Comparison of ENCODE assay signal across 17 mouse cellular contexts in genomic region chr2:71176329-71177249, GRCm38 (mm10).
"Had no signal": no experiment of that assay in that cellular context is flagged by ENCODE, and none has a peak within 500 bp of the region (broad histone marks: within the 10 kb centered on the region; RNA-seq: fewer than 3 reads in every experiment).

No protein-coding gene starts in this region.

- H3K4me3 ChIP-seq: layer of hippocampus, adult 2 months; limb, embryonic 10.5 days; neural tube, embryonic 13.5 days; stomach, embryonic 15.5 days had no signal

- H3K4me2 ChIP-seq: neural tube, embryonic 13.5 days; stomach, embryonic 15.5 days had no signal

- ATAC-seq: inflammation-experienced regulatory T-cells, adult 6 months; intestine, postnatal 0 days had no signal

- H3K9me3 ChIP-seq: limb, embryonic 10.5 days; megakaryocyte, embryonic 14.5 days; stomach, embryonic 15.5 days had no signal

- H3K4me1 ChIP-seq: neural tube, embryonic 13.5 days; stomach, embryonic 15.5 days had no signal

- H3K27ac ChIP-seq: kidney, postnatal 0 days; layer of hippocampus, adult 2 months; limb, embryonic 10.5 days; neural tube, embryonic 13.5 days; stomach, embryonic 15.5 days had no signal

- H3K27me3 ChIP-seq: neural tube, embryonic 13.5 days; stomach, embryonic 15.5 days had no signal

- DNase-seq: kidney, adult 9 months; kidney, postnatal 36 days; lung, adult 18-20 months; lung, postnatal 10 days; lung, postnatal 4 days; midbrain, embryonic 14.5 days; right cerebral cortex, postnatal 14 days; thymus, adult 2 months; thymus, postnatal 25 days had no signal

- H3K36me3 ChIP-seq: limb, embryonic 10.5 days; neural tube, embryonic 13.5 days; stomach, embryonic 15.5 days had no signal

- H3K9ac ChIP-seq: neural tube, embryonic 13.5 days; stomach, embryonic 15.5 days had no signal
